Mouse (Mus musculus) right cerebral cortex, postnatal 10 days (tissue): ENCODE measurements around the gene Fcnb.

Experiments
- DNase-seq, 2 experiments: peaks; one replicate each; pipeline ENCODE4 v3.0.0; 2021; ENCODE audit warnings: low spot score in 2 of 2

Gene Fcnb

DNA sequence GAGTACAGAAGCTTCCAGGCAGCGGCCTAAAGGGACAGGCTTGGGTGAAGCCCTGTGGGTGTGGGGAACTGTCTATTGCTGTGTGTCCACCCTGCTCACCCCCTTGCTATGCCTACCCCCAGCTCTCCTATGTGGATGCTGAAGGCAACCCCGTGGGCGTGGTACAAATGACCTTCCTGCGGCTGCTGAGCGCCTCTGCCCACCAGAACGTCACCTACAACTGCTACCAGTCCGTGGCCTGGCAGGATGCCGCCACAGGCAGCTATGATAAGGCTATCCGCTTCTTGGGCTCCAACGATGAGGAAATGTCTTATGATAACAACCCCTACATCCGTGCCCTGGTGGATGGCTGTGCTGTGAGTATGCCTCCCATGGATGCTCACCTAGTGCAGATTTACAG lies 52.2 kb downstream of the Fcnb start:
- DNase-seq, result no peak

DNA sequence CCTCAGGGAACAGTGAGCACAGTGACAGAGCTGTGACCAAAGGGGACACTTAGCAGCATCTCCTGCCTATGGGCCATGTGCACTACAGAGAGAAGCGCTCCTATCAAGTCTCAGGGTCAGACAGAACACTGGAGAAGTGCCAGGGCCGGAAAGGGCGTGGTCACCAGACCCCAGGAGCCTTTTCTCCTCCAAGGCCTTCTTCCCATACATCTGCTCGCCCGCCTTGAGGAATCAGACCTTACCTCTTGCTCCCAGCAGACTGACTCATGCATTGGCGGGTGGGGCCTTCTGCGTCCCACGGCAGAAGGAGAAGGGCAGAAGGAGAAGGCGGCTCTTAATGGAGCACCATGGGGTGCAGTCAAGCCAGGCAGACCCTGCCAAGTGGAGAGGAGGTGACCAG lies 52.8 kb downstream of the Fcnb start:
- no peak for DNase-seq
